Mouse (Mus musculus): ENCODE measurements around the gene Dnase2b. TPM values are rescaled to one million over a fixed set of nuclear protein-coding genes. Genes with fewer than 3 reads are reported as not detected.

The Dnase2b gene
- 1 to 10 TPM in 1 of 2 experiments, under 1 TPM in 1; 0.61 to 1.7 TPM for total RNA-seq (2021)
- long read RNA-seq, experiment 1, partial matches to known transcripts: 0 of 5 reads
- long read RNA-seq, experiment 1, other reads (novel, unspliced or antisense): 4 of 5 reads
- long read RNA-seq, experiment 2, partial matches to known transcripts: 0 of 1 reads
- long read RNA-seq, experiment 2, other reads (novel, unspliced or antisense): 1 of 1 reads

- DNase-seq: no peak
Measured at GRCm38 (mm10) chr3:146615496-146615895, at the start of gene Dnase2b. TSS of gene Dnase2b (minus strand) at chr3:146615596.

GRCm38 (mm10) chr3:146661907-146662306 lies 46.5 kb upstream of the Dnase2b start:
- DNase-seq: no peak

GRCm38 (mm10) chr3:146661001-146661400 lies 45.6 kb upstream of the Dnase2b start:
- DNase-seq: no peak

- DNase-seq: peak; percentile 16
Measured at GRCm38 (mm10) chr3:146659321-146659720, 43.9 kb upstream of the Dnase2b start.

GRCm38 (mm10) chr3:146658061-146658639 lies 42.8 kb upstream of the Dnase2b start:
- no peak for DNase-seq

GRCm38 (mm10) chr3:146657433-146657832 lies 42.0 kb upstream of the Dnase2b start:
- peak; percentile 13 for DNase-seq

GRCm38 (mm10) chr3:146655111-146655577 lies 39.7 kb upstream of the Dnase2b start:
- DNase-seq: no peak

GRCm38 (mm10) chr3:146653692-146654091 lies 38.3 kb upstream of the Dnase2b start:
- DNase-seq: no peak

GRCm38 (mm10) chr3:146652431-146652830 lies 37.0 kb upstream of the Dnase2b start:
- peak; percentile 45 for DNase-seq

GRCm38 (mm10) chr3:146651217-146651616 lies 35.8 kb upstream of the Dnase2b start, which contains the start of gene 4930503B20Rik:
TSS of gene 4930503B20Rik (minus strand) at chr3:146651317.
- no peak for DNase-seq

- DNase-seq: no peak
Measured at GRCm38 (mm10) chr3:146650716-146651115, 35.3 kb upstream of the Dnase2b start.

GRCm38 (mm10) chr3:146649311-146649894 lies 34.0 kb upstream of the Dnase2b start:
- no peak for DNase-seq

GRCm38 (mm10) chr3:146641818-146642427 lies 26.5 kb upstream of the Dnase2b start:
- DNase-seq: peak; percentile 45

GRCm38 (mm10) chr3:146632506-146632905 lies 17.1 kb upstream of the Dnase2b start:
- DNase-seq: no peak

- no peak for DNase-seq
Measured at GRCm38 (mm10) chr3:146628227-146628982, 13.0 kb upstream of the Dnase2b start.

- DNase-seq: no peak
Measured at GRCm38 (mm10) chr3:146625766-146626165, 10.4 kb upstream of the Dnase2b start.

GRCm38 (mm10) chr3:146621966-146622365 lies 6.6 kb upstream of the Dnase2b start:
- DNase-seq: no peak

GRCm38 (mm10) chr3:146620555-146621249 lies 5.3 kb upstream of the Dnase2b start:
- DNase-seq: peak; percentile 61

- no peak for DNase-seq
Measured at GRCm38 (mm10) chr3:146620101-146620500, 4.7 kb upstream of the Dnase2b start.

- no peak for DNase-seq
Measured at GRCm38 (mm10) chr3:146618357-146618756, 3.0 kb upstream of the Dnase2b start.

- no peak for DNase-seq
Measured at GRCm38 (mm10) chr3:146617946-146618345, 2.5 kb upstream of the Dnase2b start.

All from adrenal gland, postnatal 10 days (tissue).